Mouse (Mus musculus): ENCODE measurements around the gene Yy1.

DNA sequence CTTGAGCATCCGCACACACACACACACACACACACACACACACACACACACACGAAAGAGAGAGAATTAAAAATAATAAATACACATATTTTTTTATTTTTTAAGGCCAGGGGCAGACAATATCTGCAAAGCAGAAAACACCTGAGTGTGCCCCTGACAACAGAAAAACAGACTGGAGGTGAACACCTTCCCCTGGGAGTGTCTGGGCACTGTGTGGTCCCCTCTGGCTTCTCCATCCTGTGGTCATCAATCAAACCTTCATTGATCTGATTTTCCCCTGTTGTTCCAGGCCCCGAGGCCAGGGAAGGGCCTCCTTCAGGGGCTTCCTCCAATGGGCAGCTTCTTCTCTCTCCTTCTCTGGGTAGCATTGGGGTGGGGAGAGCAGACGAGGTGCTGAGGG lies 31.1 kb upstream of the Yy1 start:
- TF ChIP-seq CTCF (IDR thresholded peaks at IDR 0.05; ENCODE audit: borderline replicate concordance, insufficient read depth, low read depth, low read length) (no peak), POLR2A (IDR thresholded peaks at IDR 0.05; ENCODE audit: borderline replicate concordance, insufficient read depth, low read length) (no peak)

Data from cerebellum, adult 2 months (tissue).